Mouse (Mus musculus) Patski (cell line): ENCODE measurements around the gene Uso1. TPM values are rescaled to one million over a fixed set of nuclear protein-coding genes. Genes with fewer than 3 reads are reported as not detected.

Source experiments
- ATAC-seq: fragments of 100-300 bp; one replicate; pipeline ENCODE4 v1.8.0; 2021
- CTCF ChIA-PET: fragments of 350-600 bp; sonication (Branson Sonifier 250); formaldehyde crosslinking; loops from one replicate; lab custom pipeline; 2022; ENCODE audit warnings: inconsistent platforms; lab: Charles Lee
- POLR2A ChIA-PET: fragments of 350-600 bp; sonication (Branson Sonifier 250); formaldehyde crosslinking; loops from one replicate; lab custom pipeline; 2022; ENCODE audit warnings: antibody characterized with exemption, inconsistent platforms; lab: Charles Lee
- DNase-seq: peaks from one replicate; pipeline ENCODE4 v3.0.0-alpha.2; 2011; ENCODE audit warnings: low read depth, low spot score
- H3K27me3 ChIP-seq: fragments of 371-371 bp; one replicate; pipeline ENCODE4 v1.5.1; 2021
- CTCF ChIP-seq: fragments of 100-300 bp; IDR thresholded peaks from one replicate; pipeline ENCODE4 v1.5.1; 2021
- in situ Hi-C: fragments of 300-500 bp; cut with MboI; formaldehyde crosslinking; loops from 3 replicates; pipeline ENCODE4 v1.11.1; 2018; ENCODE audit warnings: low pct_unique_long_range_greater_than_20kb, mixed read lengths
- polyA plus RNA-seq: library from polyadenylated mRNA; unstranded; gene quantifications from one replicate; pipeline ENCODE4 v1.2.3, GENCODE M21; 2021

Uso1 gene
- polyA plus RNA-seq, result 96.2 TPM

GRCm38 (mm10) chr5:92137239-92138046 is at the start of gene Uso1:
TSS of gene Uso1 (plus strand) at chr5:92137938.
- peak; percentile 95 for DNase-seq
- ATAC-seq, result peak; percentile 92
- H3K27me3 ChIP-seq, result no peaks in the 10 kb centered on the region
- CTCF ChIA-PET, result no interaction called here
- no peak for TF ChIP-seq CTCF
- in situ Hi-C loops, result no loop called here
- POLR2A ChIA-PET, result interaction anchor here (0.5 kb wide), 1 partner anchor 94 kb away, joined by 6 read pairs; the partner anchor contains the start of gene Cdkl2

DNA sequence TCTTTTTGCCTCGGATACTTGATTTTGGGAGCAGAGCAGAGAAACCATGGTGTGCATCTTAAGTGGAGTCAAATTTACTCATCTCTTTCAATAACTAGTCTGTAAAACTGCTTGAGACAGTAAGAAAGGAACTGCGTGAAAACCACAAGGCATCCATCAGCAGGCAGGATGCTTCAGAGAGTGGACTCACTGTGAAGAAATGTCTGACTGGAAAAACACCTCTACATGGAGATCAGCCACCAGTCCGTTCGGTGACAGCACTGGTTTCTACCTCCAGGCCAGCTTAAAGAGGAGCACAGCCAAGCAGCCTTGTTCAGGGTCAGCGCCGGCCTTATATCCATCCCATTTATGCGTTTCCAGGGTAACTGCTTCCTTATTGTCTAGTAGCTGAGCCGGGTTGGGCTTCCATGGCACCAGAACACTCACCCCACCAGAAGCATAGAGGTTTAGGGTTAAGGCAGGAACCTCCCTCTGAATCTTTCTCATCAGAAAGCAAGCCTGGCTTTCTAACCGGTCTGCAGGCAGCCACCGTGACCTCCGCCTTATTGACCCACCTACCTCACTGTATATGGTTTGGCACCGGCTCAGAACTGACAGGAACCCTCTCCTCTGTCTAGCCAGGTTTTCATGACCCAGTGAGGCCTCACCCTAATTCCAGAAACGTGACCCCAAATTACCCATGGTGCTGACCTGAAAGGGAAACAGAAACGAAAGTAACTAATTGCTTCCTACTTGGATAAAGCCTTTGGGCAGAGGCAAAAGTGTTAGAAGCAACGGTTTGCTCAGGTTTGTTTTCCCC is 44.3 kb upstream of the Uso1 start:
- H3K27me3 ChIP-seq, result no peaks in the 10 kb centered on the region
- in situ Hi-C loops, result no loop called here
- POLR2A ChIA-PET, result interaction anchor here (0.9 to 1.2 kb wide), 2 partner anchors 8 to 12 kb away, joined by 3 read pairs; no protein-coding TSS in a partner anchor
- DNase-seq, result no peak
- no peak for ATAC-seq
- CTCF ChIA-PET, result interaction anchor here (1.0 to 1.7 kb wide), 3 partner anchors 8 to 26 kb away, joined by 3 to 4 read pairs (median 3); no protein-coding TSS in a partner anchor
- TF ChIP-seq CTCF, result no peak

- in situ Hi-C loops, result no loop called here
- ATAC-seq, result no peak
- ChIA-PET POLR2A (interaction anchor here (0.9 to 1.2 kb wide), 2 partner anchors 8 to 11 kb away, joined by 3 read pairs; no protein-coding TSS in a partner anchor), CTCF (interaction anchor here (1.1 to 1.7 kb wide), 2 partner anchors 24 to 27 kb away, joined by 3 to 4 read pairs; no protein-coding TSS in a partner anchor)
- no peak for TF ChIP-seq CTCF
- no peaks in the 10 kb centered on the region for H3K27me3 ChIP-seq
- DNase-seq, result no peak
These were observed 43.7 kb upstream of the Uso1 start for GRCm38 (mm10) chr5:92094062-92094415.

DNA sequence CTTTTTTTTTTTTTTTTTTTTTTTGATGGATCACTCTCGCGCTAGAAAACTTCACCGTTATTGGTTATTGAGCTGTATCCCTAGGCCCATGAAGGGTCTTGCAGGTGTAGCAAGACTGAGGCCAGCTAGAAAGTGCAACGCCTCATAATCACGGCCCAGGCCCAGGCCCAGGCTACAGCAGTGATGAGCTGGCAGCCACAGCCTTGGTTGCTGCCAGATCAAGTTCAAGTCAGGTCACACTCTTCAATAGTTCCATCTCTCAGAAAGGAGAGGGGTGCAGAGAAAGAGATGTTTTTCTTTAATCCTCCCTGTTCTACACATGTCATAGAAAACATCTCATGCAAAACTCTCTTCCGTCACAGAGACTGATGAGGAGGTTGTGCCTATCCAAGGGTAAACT is 41.0 kb upstream of the Uso1 start:
- in situ Hi-C loops, result no loop called here
- POLR2A ChIA-PET, result interaction anchor here (0.6 kb wide), 1 partner anchor 154 kb away, joined by 4 read pairs; no protein-coding TSS in a partner anchor
- no peak for TF ChIP-seq CTCF
- ATAC-seq, result no peak
- no peaks in the 10 kb centered on the region for H3K27me3 ChIP-seq
- DNase-seq, result no peak
- CTCF ChIA-PET, result interaction anchor here (1.0 to 2.7 kb wide), 4 partner anchors 9 to 22 kb away, joined by 3 to 9 read pairs (median 5); no protein-coding TSS in a partner anchor

GRCm38 (mm10) chr5:92097779-92098178 is 40.0 kb upstream of the Uso1 start:
- POLR2A ChIA-PET, result no interaction called here
- H3K27me3 ChIP-seq, result no peaks in the 10 kb centered on the region
- DNase-seq, result no peak
- in situ Hi-C loops, result no loop called here
- ATAC-seq, result no peak
- CTCF ChIA-PET, result interaction anchor here (1.0 to 2.7 kb wide), 4 partner anchors 10 to 21 kb away, joined by 3 to 9 read pairs (median 5); no protein-coding TSS in a partner anchor
- no peak for TF ChIP-seq CTCF

- ChIA-PET CTCF (no interaction called here), POLR2A (no interaction called here)
- in situ Hi-C loops, result no loop called here
- TF ChIP-seq CTCF, result no peak
- no peak for ATAC-seq
- DNase-seq, result no peak
- no peaks in the 10 kb centered on the region for H3K27me3 ChIP-seq
These were observed 39.2 kb upstream of the Uso1 start for GRCm38 (mm10) chr5:92098351-92099109.

- CTCF ChIA-PET, result interaction anchor here (1.4 to 1.5 kb wide), 2 partner anchors 9 to 16 kb away, joined by 3 to 4 read pairs; no protein-coding TSS in a partner anchor
- in situ Hi-C loops, result no loop called here
- no peaks in the 10 kb centered on the region for H3K27me3 ChIP-seq
- ATAC-seq (no peak), DNase-seq (no peak)
- no peak for TF ChIP-seq CTCF
- POLR2A ChIA-PET, result interaction anchor here (1.6 kb wide), 1 partner anchor 8 kb away, joined by 3 read pairs; no protein-coding TSS in a partner anchor
These were observed 36.1 kb upstream of the Uso1 start for GRCm38 (mm10) chr5:92101601-92102000.

GRCm38 (mm10) chr5:92103062-92103461 is 34.7 kb upstream of the Uso1 start:
- no peak for ATAC-seq
- no peaks in the 10 kb centered on the region for H3K27me3 ChIP-seq
- DNase-seq, result no peak
- TF ChIP-seq CTCF, result no peak
- ChIA-PET POLR2A (interaction anchor here (0.7 kb wide), 1 partner anchor 163 kb away, joined by 4 read pairs; no protein-coding TSS in a partner anchor), CTCF (no interaction called here)
- in situ Hi-C loops, result no loop called here

DNA sequence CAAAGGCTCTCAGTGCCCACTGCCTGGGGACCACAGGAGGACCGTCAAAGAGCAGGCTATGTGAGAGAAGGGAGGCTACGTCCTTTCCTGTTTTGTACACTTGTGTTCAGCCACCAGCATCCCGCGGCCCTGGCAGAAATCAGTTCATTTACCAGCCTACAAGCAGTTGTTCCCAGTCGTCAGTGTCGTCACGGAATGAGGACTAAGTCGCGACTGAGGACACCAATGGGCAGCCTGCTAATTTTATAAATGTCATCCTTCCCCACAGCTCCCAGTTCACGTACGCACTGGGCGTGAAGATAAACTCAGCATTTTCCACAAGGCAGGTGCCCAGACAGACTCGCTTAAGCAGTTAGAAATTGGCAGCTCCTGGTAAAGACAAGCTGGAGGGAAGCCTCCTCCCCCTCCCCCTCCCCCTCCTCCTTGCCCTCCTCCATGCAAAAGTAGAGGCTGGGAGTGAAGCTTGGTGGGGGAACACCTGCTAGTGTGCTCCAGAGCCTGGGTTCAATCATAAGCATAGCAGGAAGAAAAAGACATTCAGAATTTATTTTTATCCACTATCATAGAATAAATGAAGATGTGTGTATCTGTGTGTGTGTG is 33.8 kb upstream of the Uso1 start:
- in situ Hi-C loops, result no loop called here
- ChIA-PET POLR2A (no interaction called here), CTCF (no interaction called here)
- TF ChIP-seq CTCF, result no peak
- DNase-seq (no peak), ATAC-seq (no peak)
- no peaks in the 10 kb centered on the region for H3K27me3 ChIP-seq
